Mouse (Mus musculus) thymus, postnatal 14 days (tissue): Measurements from ENCODE around the gene Zdhhc5.

ENCODE experiments used
- DNase-seq: peaks from one replicate; pipeline ENCODE4 v3.0.0; 2021

Zdhhc5 gene

DNA sequence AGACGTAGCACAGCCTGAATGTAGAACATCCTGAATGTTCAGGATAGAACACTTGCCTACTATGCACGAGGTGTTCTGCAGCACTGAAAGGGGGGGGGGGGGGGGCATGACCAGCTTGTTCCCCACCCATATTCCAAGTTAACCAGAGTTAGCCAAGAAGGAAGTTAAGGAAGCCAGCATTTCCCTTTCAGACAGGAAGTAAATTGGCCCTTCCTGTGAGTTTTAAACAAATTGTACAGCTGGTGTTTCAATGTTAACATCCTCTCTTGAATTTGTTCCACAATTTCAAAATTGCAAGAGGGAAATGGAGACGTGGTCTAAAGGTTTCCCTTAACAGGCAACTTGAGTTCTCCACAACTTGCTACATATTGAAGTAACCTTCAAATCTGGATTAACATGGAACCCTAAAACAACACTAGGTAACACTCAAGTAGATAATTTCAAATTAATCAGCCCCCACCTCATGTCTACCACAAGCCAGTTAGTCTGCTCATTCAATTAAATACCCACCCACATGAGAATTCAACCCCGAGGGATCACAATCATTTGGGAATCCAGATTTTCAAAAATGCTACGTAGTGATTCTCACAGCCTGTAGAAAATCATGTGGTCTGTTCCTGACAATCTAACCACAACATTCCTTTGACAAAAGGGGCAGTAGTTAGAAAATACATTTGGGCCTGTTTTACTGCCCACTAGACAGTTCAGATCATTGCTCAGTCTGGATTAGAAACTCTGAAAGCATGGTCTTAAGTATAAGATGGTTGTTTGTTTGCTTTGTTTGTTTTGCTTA, 76.4 kb downstream of the Zdhhc5 start:
- DNase-seq = no peak
